Mouse (Mus musculus) neural tube, embryonic 14.5 days (tissue): Measurements from ENCODE around the gene Med7. TPM values are rescaled to one million over a fixed set of nuclear protein-coding genes. Genes with fewer than 3 reads are reported as not detected.

ENCODE experiments used
- ATAC-seq: fragments of 200-750 bp; cut with Nextera tagmentation; 2 replicates; pipeline ENCODE4 v1.8.0; 2017; ENCODE audit warnings: low read depth, mild to moderate bottlenecking, moderate TSS enrichment, moderate library complexity
- H3K27ac ChIP-seq: fragments of 300-500 bp; sonication (generic); 2 replicates; pipeline ENCODE4 v1.5.1; 2014; ENCODE audit warnings: low read depth, mild to moderate bottlenecking, control low read depth, low read length, moderate library complexity, mixed read lengths
- H3K27me3 ChIP-seq: fragments of 300-500 bp; sonication (generic); 2 replicates; pipeline ENCODE4 v1.6.1; 2014; ENCODE audit warnings: low read length; ENCODE audit not compliant: control insufficient read depth, insufficient read depth
- H3K36me3 ChIP-seq: fragments of 300-500 bp; sonication (generic); 2 replicates; pipeline ENCODE4 v1.6.1; 2014; ENCODE audit warnings: low read length, mixed read lengths; ENCODE audit not compliant: control insufficient read depth, insufficient read depth
- H3K4me1 ChIP-seq: fragments of 300-500 bp; sonication (generic); 2 replicates; pipeline ENCODE4 v1.6.1; 2014; ENCODE audit warnings: low read length; ENCODE audit not compliant: control insufficient read depth, insufficient read depth
- H3K4me2 ChIP-seq: fragments of 300-500 bp; sonication (generic); 2 replicates; pipeline ENCODE4 v1.6.1; 2014; ENCODE audit warnings: mild to moderate bottlenecking, low read depth, low read length, control low read depth
- H3K4me3 ChIP-seq: fragments of 300-500 bp; sonication (generic); 2 replicates; pipeline ENCODE4 v1.5.1; 2014; ENCODE audit warnings: low read depth, low read length, control low read depth, mixed read lengths
- H3K9ac ChIP-seq: fragments of 300-500 bp; sonication (generic); replicated peaks from 2 replicates; pipeline ENCODE4 v1.6.1; 2014; ENCODE audit warnings: low read depth, mild to moderate bottlenecking, control low read depth, low read length, mixed read lengths
- H3K9me3 ChIP-seq: fragments of 300-500 bp; sonication (generic); 2 replicates; pipeline ENCODE4 v1.6.1; 2016; ENCODE audit warnings: low read length; ENCODE audit not compliant: control insufficient read depth
- WGBS: fragments of 180-500 bp; shearing (Covaris S2); extraction: QIAGEN DNeasy Blood & Tissue Kit; methylation state at CpG from one replicate; pipeline ENCODE4 v1.1.7; 2014; 5-methylcytosine and 5-hydroxymethylcytosine counted together
- polyA plus RNA-seq: library from polyadenylated mRNA; unstranded; fragments of >200 nt; fragmentation: Nextera tagmentation; extraction: Ambion mirVana; gene quantifications from 2 replicates; pipeline ENCODE4 v1.2.1, GENCODE M21; 2014

Med7 gene
- polyA plus RNA-seq, 1 experiment from 2014 or later, result 67.7 TPM

DNA sequence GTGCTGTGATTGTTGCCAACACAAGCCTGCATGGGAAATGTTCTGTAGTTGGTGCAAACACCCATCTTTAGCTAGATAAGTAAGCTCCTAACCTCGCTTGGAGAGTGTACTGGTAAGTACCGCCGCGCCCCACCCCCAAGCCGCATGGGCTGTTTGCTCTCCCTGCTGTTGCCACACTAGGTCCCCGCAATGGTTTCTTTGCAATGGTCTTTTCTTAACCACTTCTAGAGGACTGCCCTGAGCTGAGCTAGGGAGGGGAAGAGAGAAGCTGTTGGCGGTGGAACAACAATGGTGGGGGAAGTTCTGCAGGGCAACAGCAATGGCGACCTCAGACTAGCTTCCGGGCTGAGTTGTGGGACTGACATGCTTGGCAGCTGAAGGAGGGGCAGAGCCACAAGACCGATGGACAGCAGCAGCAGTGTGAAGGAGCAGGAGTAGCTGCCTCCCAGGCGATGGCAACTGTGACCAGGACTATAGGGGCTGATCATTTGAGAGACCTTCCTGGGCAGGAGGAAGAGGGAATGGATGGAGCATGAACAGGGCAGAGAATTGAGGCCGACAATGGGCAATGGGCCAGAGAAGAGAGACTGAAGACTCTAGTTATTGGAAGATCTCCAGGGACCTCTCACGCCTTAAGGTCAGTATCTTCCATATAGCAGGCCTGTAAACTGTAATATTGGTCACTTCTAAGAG, 40.4 kb upstream of the Med7 start, which contains the start of gene Fam71b:
Gene Fam71b, plus strand, starts transcription at position 393 of the 693 bp plus-strand sequence.
- Histone ChIP-seq H3K4me1 (no peaks in the 10 kb centered on the region), H3K36me3 (no peaks in the 10 kb centered on the region), H3K27ac (no peak within 1 kb of the TSS), H3K9ac (no peak within 1 kb of the TSS), H3K27me3 (no peaks in the 10 kb centered on the region), H3K4me3 (no peak within 1 kb of the TSS), H3K4me2 (no peak within 1 kb of the TSS), H3K9me3 (no peaks in the 10 kb centered on the region)
- ATAC-seq, result no peak
- 79% methylated on average over 13 of the region's 13 CpGs for WGBS

DNA sequence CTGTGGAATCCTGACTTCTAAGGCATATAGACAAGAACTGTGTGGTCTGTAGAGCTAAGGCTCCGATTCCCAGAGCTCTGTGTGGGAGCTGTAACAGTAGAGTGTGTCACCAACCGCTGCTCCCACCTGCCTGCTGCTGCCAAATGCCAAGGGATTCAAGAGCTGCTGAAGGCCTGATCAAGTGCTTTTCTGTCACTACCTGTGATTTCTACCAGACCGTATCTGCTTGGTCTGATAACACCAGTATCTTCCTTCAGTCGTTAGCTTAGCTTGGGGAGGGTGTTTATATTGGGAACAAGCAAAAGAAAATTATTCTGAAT, 39.9 kb upstream of the Med7 start:
- WGBS, result 88% methylated on average over 4 of the region's 4 CpGs
- H3K4me3 ChIP-seq, result no peak overlapping the region
- H3K27me3 ChIP-seq, result no peaks in the 10 kb centered on the region
- no peaks in the 10 kb centered on the region for H3K9me3 ChIP-seq
- no peak overlapping the region for H3K9ac ChIP-seq
- no peaks in the 10 kb centered on the region for H3K36me3 ChIP-seq
- no peak for ATAC-seq
- no peaks in the 10 kb centered on the region for H3K4me1 ChIP-seq
- no peak overlapping the region for H3K4me2 ChIP-seq
- H3K27ac ChIP-seq, result no peak overlapping the region

DNA sequence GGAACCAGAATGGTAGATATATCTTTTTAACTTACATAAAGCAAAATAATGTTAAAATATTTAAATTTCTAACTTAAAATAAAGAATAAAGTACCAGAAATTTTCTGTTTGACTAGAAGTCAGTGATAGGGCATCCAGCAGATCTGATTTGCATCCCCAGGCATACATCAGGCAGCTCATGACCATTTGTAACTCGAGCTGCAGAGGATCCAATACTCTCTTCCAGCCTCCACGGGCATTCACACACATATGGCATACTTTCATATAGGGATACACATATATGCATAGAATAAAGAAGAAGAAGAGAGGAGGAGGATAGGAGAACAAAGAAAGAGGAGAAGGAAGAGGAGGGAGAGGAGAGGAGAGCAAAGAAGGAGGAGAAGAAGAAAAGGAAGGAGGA, 38.8 kb upstream of the Med7 start:
- 68% methylated on average over 2 of the region's 2 CpGs for WGBS
- H3K4me2 ChIP-seq, result no peak overlapping the region

DNA sequence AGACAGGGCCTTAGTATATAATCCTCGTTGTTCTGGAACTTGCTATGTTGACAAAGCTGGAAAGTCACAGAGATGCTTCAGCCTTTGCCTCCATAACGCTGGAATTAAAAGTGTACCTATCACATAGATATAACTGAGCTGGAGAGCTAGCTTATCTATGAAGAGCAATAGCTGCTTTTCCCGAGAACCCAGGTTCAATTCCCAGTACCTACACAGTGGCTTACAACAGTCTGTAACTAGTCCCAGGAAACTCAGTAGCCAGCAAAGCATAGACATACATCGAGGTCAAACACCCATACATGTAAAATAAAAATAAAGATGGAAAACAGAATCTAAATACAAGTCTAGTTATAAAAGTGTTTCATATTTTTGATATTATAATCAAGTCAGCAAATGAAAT, 38.3 kb upstream of the Med7 start:
- Histone ChIP-seq H3K9ac (no peak overlapping the region), H3K4me1 (no peaks in the 10 kb centered on the region), H3K4me3 (no peak overlapping the region), H3K4me2 (no peak overlapping the region), H3K27me3 (no peaks in the 10 kb centered on the region), H3K36me3 (no peaks in the 10 kb centered on the region), H3K9me3 (no peaks in the 10 kb centered on the region), H3K27ac (no peak overlapping the region)
- no peak for ATAC-seq
- 88% methylated on average over 4 of the region's 4 CpGs for WGBS

More for the DNA sequence above, 38.8 kb upstream of the Med7 start:
- no peak for ATAC-seq
- Histone ChIP-seq H3K27me3 (no peaks in the 10 kb centered on the region), H3K9me3 (no peaks in the 10 kb centered on the region), H3K27ac (no peak overlapping the region), H3K4me3 (no peak overlapping the region), H3K36me3 (no peaks in the 10 kb centered on the region), H3K4me1 (no peaks in the 10 kb centered on the region), H3K9ac (no peak overlapping the region)

DNA sequence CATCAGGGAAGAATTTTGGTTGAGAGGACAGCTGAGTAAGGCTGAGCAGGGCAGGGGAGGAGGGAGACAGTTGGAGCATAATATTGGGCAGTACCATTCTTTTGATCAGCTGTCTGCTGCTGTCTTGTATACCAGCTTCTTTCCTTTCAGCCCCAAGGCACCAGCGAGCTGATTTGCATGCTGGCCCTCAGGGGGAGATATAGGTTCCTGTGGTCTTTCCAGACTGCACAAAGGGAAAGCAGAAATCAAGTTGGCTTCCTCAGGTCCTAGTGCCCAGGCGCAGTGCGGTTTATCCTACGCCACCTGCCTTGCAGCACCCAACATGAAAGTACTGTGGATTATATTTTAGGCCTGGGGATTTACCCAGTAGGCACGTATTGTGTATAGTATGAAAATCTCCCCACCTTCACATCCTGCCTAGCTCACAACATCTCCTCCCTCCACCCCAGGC, 37.8 kb upstream of the Med7 start:
- Histone ChIP-seq H3K27me3 (no peaks in the 10 kb centered on the region), H3K4me3 (no peak overlapping the region), H3K36me3 (no peaks in the 10 kb centered on the region), H3K4me1 (no peaks in the 10 kb centered on the region), H3K4me2 (no peak overlapping the region), H3K9ac (no peak overlapping the region), H3K27ac (no peak overlapping the region), H3K9me3 (no peaks in the 10 kb centered on the region)
- WGBS, result 76% methylated on average over 5 of the region's 5 CpGs
- no peak for ATAC-seq

DNA sequence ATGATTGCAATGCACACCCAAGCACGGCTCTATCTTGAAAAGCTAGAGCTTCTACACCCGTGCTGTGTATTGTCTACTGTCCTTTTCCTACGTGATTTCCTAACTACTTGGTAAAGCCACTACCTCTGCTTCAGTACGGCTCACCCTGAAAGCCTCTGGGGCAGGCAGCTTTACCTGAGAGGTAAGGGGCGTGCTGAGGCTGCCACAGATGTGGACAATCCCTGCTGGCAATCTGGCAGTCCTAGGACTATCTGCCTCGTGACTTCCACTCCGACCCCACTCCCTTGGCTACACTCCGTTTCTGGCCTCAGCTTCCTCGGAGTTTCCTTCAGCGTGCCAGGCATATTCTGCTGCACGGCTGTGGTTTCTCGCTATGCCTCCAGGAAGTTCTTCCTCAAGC, 35.2 kb upstream of the Med7 start:
- no peak for ATAC-seq
- Histone ChIP-seq H3K4me1 (no peaks in the 10 kb centered on the region), H3K4me2 (no peak overlapping the region), H3K4me3 (no peak overlapping the region), H3K9ac (no peak overlapping the region), H3K27me3 (no peaks in the 10 kb centered on the region), H3K9me3 (no peaks in the 10 kb centered on the region), H3K27ac (no peak overlapping the region), H3K36me3 (no peaks in the 10 kb centered on the region)
- WGBS, result 85% methylated on average over 12 of the region's 12 CpGs

DNA sequence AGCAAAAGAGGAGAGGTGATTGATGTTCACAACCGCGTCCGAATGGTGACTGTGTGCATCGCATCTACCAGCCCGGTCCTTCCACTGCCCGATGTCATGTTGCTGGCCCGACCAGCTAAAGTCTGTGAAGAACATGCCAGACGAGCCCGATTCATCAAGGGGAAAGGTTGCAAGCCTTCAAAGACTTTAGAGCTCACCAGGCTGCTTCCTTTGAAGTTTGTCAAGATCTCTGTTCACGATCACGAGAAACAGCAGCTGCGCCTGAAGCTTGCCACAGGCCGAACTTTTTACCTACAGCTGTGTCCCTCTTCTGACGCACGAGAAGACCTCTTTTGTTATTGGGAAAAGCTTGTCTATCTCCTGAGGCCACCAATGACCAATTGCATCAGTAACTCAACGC, 31.7 kb upstream of the Med7 start:
- Histone ChIP-seq H3K27me3 (no peaks in the 10 kb centered on the region), H3K4me1 (no peaks in the 10 kb centered on the region), H3K9me3 (no peaks in the 10 kb centered on the region), H3K4me3 (no peak overlapping the region), H3K9ac (no peak overlapping the region), H3K4me2 (no peak overlapping the region), H3K36me3 (no peaks in the 10 kb centered on the region), H3K27ac (no peak overlapping the region)
- no peak for ATAC-seq
- 84% methylated on average over 16 of the region's 16 CpGs for WGBS

DNA sequence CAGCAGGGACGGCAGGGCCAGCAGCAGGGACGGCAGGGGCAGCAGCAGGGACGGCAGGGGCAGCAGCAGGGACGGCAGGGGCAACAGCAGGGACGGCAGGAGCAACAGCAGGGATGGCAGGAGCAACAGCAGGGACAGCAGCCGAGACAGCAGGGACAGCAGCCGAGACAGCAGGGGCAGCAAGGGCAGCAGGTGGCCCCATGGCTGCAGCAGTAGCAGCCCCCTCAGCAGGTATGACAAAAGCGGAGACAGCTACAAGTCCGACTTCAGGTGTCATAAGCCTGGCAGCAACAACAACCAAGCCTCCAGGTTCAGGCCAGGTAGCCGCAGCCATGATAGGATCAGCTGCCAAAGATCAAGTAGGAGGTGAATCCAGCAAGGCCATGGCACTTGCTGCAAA, 30.0 kb upstream of the Med7 start:
- H3K27me3 ChIP-seq, result no peaks in the 10 kb centered on the region
- no peaks in the 10 kb centered on the region for H3K4me1 ChIP-seq
- no peak overlapping the region for H3K4me3 ChIP-seq
- H3K9ac ChIP-seq, result no peak overlapping the region
- no peaks in the 10 kb centered on the region for H3K36me3 ChIP-seq
- no peak for ATAC-seq
- WGBS, result 48% methylated on average over 10 of the region's 10 CpGs
- H3K27ac ChIP-seq, result no peak overlapping the region
- no peak overlapping the region for H3K4me2 ChIP-seq
- no peaks in the 10 kb centered on the region for H3K9me3 ChIP-seq

DNA sequence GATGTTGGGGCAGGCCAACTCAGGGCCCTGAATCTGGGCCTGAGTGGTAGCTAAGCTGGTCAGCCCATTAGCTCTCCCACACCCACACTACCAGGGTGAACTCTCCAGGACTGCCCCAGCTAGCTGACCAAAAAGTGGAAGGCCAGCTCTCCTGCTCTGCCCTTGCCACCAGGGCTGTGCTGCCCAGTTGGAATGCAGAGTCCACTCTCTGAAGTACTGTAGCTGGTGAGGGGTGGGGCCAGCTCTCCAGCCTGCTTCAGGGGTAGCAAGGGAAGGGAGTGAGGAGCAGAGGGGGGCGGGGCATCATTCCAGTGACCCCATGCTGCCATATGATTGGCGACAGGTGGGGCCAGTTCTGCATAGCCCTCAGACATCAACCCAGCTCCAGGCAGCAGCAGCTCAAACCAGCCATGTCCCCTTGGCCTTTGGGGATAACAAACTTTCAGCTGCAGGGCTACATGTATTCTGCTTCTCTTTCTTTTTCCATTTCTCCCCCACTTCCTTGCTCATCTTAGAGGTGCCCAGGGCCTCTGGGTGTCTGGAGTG, 26.6 kb upstream of the Med7 start:
- ATAC-seq, result no peak
- Histone ChIP-seq H3K9ac (no peak overlapping the region), H3K27me3 (no peaks in the 10 kb centered on the region), H3K4me3 (no peak overlapping the region), H3K36me3 (no peaks in the 10 kb centered on the region), H3K4me1 (no peaks in the 10 kb centered on the region), H3K4me2 (no peak overlapping the region), H3K27ac (no peak overlapping the region), H3K9me3 (no peaks in the 10 kb centered on the region)
- 55% methylated on average over 2 of the region's 2 CpGs for WGBS
